Mouse (Mus musculus) erythroblast, embryonic 14.5 days (primary cell): ENCODE measurements around the gene Ranbp6. TPM values are rescaled to one million over a fixed set of nuclear protein-coding genes. Genes with fewer than 3 reads are reported as not detected.

Source experiments
- H3K27me3 ChIP-seq: 2 replicates; pipeline ENCODE4 v1.6.1; 2012; ENCODE audit warnings: inconsistent platforms; ENCODE audit not compliant: control insufficient read depth
- H3K36me3 ChIP-seq: 2 replicates; pipeline ENCODE4 v1.6.1; 2012; ENCODE audit warnings: mild to moderate bottlenecking, inconsistent platforms; ENCODE audit not compliant: control insufficient read depth
- H3K4me1 ChIP-seq: 2 replicates; pipeline ENCODE4 v1.6.1; 2012; ENCODE audit warnings: inconsistent platforms; ENCODE audit not compliant: control insufficient read depth
- H3K4me3 ChIP-seq: replicated peaks from 2 replicates; pipeline ENCODE3; 2012; ENCODE audit warnings: moderate library complexity, mild to moderate bottlenecking, inconsistent platforms
- H3K9me3 ChIP-seq: 2 replicates; pipeline ENCODE4 v1.6.1; 2012; ENCODE audit warnings: low read length, inconsistent platforms, mixed read lengths; ENCODE audit not compliant: control insufficient read depth
- GATA1 ChIP-seq: IDR thresholded peaks from 2 replicates; pipeline ENCODE4 v1.6.1; 2012; ENCODE audit warnings: low read length, inconsistent platforms, mixed read lengths
- TAL1 ChIP-seq: IDR thresholded peaks from 3 replicates; pipeline ENCODE4 v1.6.1; 2012; ENCODE audit warnings: low read length, inconsistent platforms, mixed read lengths
- polyA plus RNA-seq: library from polyadenylated mRNA; stranded (reverse); fragments of >175 nt; gene quantifications from 2 replicates; pipeline ENCODE4 v1.2.3, GENCODE M21; 2012

Gene Ranbp6
- polyA plus RNA-seq, 1 experiment = 0.04 TPM

DNA sequence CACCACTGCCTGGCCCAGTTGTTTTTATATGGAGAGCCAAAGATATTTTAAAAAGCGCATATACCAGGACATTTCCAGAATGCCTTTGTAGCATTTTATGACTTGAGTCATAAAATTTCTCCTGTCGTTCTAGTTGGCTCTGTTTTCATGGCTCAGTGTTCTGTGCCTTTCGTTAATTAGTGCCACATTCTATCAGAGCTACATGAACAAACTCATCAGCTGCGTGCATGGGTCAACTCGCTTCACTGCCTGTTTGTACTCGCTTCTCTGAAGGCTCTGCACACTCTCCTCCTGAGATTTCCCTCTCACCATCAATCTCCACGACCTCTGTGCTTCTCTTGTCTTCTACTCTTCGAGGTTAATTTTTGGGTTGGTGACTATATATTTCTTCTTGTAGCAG is 30.2 kb upstream of the Ranbp6 start:
- no peaks in the 10 kb centered on the region for H3K9me3 ChIP-seq
- TF ChIP-seq TAL1 = no peak
- TF ChIP-seq GATA1 = no peak

DNA sequence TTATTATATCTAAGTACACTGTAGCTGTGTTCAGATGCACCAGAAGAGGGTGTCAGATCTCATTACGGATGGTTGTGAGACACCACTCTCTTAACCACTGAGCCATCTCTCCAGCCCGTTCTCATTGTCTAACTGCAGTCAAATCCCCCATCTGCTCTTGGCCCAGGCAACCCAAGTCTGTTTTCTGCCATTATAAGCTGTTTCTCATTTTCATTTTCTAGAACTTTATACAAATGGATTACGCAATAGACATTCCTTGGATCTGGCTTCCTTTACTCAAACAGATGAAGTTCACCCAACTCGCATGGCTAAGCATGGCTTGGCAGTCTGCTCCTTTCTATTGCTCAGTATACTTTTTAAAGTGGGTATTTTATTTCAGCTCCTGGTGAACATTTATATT is 27.9 kb upstream of the Ranbp6 start:
- TF ChIP-seq TAL1 = no peak
- no peak for TF ChIP-seq GATA1

More for the DNA sequence above, 30.2 kb upstream of the Ranbp6 start:
- Histone ChIP-seq H3K36me3 (no peaks in the 10 kb centered on the region), H3K4me3 (no peak overlapping the region), H3K4me1 (no peaks in the 10 kb centered on the region), H3K27me3 (no peaks in the 10 kb centered on the region)

DNA sequence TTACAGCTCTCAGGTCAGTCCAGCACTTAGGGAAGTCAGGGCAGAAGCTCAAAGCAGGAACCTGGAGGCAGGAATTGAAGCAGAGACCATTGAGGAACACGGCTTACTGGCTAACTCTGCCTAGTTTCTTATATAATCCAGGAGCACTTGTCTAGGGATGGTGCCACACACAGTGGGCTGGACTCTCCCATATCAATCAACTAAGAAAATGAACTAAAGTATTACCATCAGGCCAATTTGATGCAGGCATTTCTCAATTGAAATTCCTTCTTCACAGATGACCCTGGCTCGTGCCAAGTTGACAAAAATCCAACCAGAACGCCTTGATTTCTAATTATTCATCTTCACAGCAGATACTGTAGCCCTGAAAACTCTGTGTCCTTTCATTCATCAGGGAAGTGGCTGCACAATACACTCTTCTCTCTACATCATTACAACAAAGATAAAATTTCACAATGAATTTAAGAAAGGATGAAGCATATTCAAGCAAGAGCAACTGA is 25.9 kb upstream of the Ranbp6 start:
- H3K27me3 ChIP-seq = no peaks in the 10 kb centered on the region
- no peaks in the 10 kb centered on the region for H3K4me1 ChIP-seq
- H3K36me3 ChIP-seq = no peaks in the 10 kb centered on the region
- TF ChIP-seq TAL1 (no peak), GATA1 (no peak)
- H3K9me3 ChIP-seq = no peaks in the 10 kb centered on the region
- no peak overlapping the region for H3K4me3 ChIP-seq

More for the DNA sequence above, 27.9 kb upstream of the Ranbp6 start:
- no peaks in the 10 kb centered on the region for H3K36me3 ChIP-seq
- no peak overlapping the region for H3K4me3 ChIP-seq
- H3K9me3 ChIP-seq = no peaks in the 10 kb centered on the region
- no peaks in the 10 kb centered on the region for H3K4me1 ChIP-seq
- no peaks in the 10 kb centered on the region for H3K27me3 ChIP-seq

DNA sequence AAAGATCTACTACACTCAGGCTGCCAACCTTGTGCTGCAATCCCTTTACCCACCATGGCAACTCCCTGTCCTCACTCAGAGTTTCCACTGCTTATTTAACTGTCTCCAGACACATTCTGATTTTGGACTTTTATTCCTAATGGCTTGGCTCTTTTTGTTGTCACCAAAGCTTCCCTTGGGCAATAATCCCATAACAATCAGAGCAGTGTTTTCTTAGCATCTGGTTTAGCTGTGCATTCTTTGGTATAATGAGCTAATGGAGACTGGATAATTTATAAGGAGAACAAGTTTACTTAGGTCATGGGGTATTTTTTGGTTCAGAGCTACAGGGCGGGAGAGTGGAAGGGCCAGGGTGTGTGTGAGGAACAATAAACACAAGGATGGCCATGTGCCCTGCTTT is 25.4 kb upstream of the Ranbp6 start:
- TF ChIP-seq GATA1 (no peak), TAL1 (no peak)
- Histone ChIP-seq H3K4me3 (no peak overlapping the region), H3K27me3 (no peaks in the 10 kb centered on the region), H3K4me1 (no peaks in the 10 kb centered on the region), H3K36me3 (no peaks in the 10 kb centered on the region), H3K9me3 (no peaks in the 10 kb centered on the region)

DNA sequence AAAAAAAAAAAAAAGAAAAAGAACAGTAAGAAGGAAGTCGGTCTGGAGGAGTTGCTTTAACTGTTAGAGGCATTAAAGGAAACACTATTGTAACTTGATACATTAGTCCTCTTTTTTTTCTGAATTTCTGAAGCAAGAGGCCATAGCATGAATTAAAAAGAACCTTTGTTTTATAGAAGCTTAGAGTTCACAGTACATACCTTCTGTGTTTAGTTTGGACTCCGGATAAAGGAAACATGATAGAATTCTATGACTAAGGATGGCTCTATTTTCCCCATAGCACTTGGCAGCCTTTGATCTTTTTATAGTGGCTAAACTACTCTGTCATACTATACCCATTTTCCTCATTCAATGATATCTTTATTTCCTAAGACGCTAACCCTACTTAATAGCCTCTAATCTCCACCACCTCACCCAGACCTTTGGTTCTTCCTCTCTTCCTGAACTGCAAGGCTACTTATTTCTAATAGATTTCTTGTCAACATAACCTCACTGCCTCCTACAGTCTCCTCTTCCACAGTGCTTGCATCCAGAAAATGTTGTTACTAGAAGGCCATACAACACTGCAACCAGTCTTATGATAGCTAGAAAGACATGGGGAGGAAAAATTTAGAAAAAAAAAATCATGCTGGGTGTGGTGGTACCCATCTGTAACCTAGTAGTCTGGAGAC is 22.7 kb upstream of the Ranbp6 start:
- Histone ChIP-seq H3K27me3 (no peaks in the 10 kb centered on the region), H3K36me3 (no peaks in the 10 kb centered on the region), H3K4me3 (no peak overlapping the region), H3K4me1 (no peaks in the 10 kb centered on the region), H3K9me3 (no peaks in the 10 kb centered on the region)
- TF ChIP-seq TAL1 (no peak), GATA1 (no peak)

DNA sequence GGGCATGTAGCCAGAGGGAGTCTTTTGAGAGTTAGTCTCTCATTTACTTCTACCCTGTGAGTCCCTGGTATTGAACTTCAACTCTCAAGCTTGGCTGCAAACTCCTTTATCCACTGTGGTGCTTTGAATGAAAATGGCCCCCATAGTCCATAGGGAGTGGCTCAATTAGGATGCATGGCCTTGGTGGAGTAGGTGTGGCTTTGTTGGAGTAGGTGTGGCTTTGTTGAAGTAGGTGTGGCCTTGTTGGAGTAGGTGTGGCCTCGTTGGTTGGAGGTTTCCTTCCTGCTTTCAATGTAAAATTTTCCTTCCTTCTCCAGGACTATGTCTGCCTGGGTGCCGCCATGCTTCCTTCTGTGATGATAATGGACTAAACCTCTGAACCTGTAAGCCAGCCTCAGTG is 18.1 kb upstream of the Ranbp6 start:
- H3K4me3 ChIP-seq = no peak overlapping the region
- no peaks in the 10 kb centered on the region for H3K9me3 ChIP-seq
- TF ChIP-seq GATA1 = no peak
- no peak for TF ChIP-seq TAL1
- no peaks in the 10 kb centered on the region for H3K36me3 ChIP-seq
- no peaks in the 10 kb centered on the region for H3K4me1 ChIP-seq
- H3K27me3 ChIP-seq = no peaks in the 10 kb centered on the region

DNA sequence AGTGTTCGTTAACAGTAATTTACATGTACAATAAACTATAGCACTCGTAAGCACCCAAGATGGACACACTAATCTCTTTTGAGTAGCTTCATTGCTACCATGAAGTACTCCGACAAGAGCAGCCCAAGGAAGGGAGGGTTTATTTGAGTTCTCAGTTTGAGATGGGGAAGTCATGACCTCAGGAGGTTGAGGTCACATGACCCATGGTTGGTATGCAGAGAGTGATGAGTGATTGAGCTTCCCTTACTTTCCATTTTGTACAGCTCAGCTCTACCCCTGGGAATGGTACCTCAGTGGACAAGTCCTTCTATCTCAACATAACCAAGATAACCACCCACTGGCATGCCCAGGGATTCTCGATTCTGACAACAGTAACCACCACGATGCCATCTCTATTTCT is 15.8 kb upstream of the Ranbp6 start:
- Histone ChIP-seq H3K36me3 (no peaks in the 10 kb centered on the region), H3K27me3 (no peaks in the 10 kb centered on the region), H3K9me3 (no peaks in the 10 kb centered on the region), H3K4me3 (no peak overlapping the region), H3K4me1 (no peaks in the 10 kb centered on the region)
- no peak for TF ChIP-seq GATA1

DNA sequence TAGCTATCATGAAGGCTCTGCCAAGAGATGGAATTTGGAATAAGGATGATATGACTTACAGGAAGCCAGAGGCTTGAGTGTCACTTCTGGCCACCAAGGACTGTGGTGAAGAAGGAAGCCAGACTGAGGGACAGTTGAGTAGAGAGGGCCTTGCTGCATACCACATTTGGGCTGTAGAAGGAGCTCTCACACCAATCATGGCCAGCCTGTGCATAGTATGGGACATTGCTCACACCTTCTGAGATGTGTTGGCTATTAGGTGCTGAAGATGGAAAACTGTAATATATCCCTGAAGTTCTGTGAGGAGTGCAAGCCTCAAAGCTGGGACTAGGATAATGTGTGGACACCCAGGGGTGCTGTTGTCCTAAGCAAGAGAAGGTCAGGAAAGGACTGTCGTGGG is 13.9 kb upstream of the Ranbp6 start:
- TF ChIP-seq TAL1 (no peak), GATA1 (no peak)
- H3K4me1 ChIP-seq = no peaks in the 10 kb centered on the region
- H3K27me3 ChIP-seq = no peaks in the 10 kb centered on the region
- no peaks in the 10 kb centered on the region for H3K36me3 ChIP-seq
- no peak overlapping the region for H3K4me3 ChIP-seq
- H3K9me3 ChIP-seq = no peaks in the 10 kb centered on the region

DNA sequence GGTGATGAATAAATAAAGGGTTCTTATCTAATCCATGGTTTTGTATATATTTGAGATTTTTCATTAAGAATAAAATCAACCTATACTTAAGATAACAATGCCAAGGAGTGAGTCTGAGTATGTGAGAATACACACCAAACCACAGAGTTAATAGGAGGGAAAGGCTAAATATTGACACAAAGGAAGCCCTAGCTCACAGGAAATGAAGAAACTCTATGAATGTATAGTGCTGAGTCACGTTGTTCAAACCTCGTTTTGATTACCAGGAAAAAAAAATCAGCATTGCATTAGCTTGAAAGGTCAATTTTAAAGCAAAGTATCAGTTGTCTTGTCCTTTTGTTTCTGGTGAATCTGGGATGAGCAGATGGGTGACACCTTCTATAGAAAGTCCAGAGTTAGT is 12.2 kb upstream of the Ranbp6 start:
- Histone ChIP-seq H3K27me3 (no peaks in the 10 kb centered on the region), H3K9me3 (no peaks in the 10 kb centered on the region), H3K4me1 (no peaks in the 10 kb centered on the region), H3K4me3 (no peak overlapping the region), H3K36me3 (no peaks in the 10 kb centered on the region)
- TF ChIP-seq GATA1 = no peak
- TF ChIP-seq TAL1 = no peak

DNA sequence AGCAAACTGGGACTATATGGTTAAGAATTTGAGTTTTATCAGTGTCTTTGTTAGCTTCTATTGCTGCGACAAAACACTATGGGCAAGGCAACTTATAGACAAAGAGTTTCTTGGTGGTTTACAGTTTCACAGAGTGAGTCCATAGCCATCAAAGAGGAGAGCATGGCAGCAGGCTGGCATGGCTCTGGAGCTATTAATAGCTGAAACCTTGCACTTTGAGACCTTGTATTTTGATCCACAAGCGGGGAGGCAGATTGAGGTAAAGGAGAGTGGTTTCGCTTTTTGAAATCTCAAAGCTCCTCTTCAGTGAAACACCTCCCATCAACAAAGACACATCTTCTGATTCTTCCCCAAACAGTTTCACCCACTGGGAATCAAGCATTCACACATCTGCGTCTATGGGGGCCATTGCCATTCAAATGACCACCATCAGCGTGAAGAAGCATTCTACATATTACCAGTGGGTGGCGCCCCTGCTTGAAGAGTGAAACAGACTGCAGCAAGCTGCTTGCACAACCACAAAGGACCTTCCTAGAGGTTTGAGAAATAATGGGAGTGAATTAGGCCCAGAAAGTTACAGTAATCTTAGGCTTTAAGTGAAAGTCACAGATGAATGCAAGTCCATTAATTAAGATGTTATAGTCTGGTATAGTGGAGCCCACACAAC is 11.4 kb upstream of the Ranbp6 start:
- Histone ChIP-seq H3K36me3 (no peaks in the 10 kb centered on the region), H3K4me3 (no peak overlapping the region), H3K27me3 (no peaks in the 10 kb centered on the region), H3K9me3 (no peaks in the 10 kb centered on the region), H3K4me1 (no peaks in the 10 kb centered on the region)
- TF ChIP-seq GATA1 (no peak), TAL1 (no peak)
